Mouse (Mus musculus) embryonic fibroblast, embryonic 13.5 days (primary cell): ENCODE measurements at regions not wholly inside any gene's neighbourhood (a gene's known extent, or its start where the extent isn't known, plus 50 kb on each side); places are given as distances from the start of the nearest gene placed in this dataset.

Experiments
- CTCF ChIP-seq: IDR thresholded peaks from 2 replicates; pipeline ENCODE4 v1.5.1; 2011; ENCODE audit warnings: mild to moderate bottlenecking, control low read depth, low read length, moderate library complexity, borderline replicate concordance; ENCODE audit not compliant: insufficient read depth
- POLR2A ChIP-seq: IDR thresholded peaks from 2 replicates; pipeline ENCODE4 v1.6.1; 2011; ENCODE audit warnings: low read depth, mild to moderate bottlenecking, control low read depth, low read length, moderate library complexity

GRCm38 (mm10) chr16:76761004-76761403 is 252.5 kb upstream of the Usp25 start:
- TF ChIP-seq CTCF = no peak
- TF ChIP-seq POLR2A = no peak
